In the genomic region with DNA sequence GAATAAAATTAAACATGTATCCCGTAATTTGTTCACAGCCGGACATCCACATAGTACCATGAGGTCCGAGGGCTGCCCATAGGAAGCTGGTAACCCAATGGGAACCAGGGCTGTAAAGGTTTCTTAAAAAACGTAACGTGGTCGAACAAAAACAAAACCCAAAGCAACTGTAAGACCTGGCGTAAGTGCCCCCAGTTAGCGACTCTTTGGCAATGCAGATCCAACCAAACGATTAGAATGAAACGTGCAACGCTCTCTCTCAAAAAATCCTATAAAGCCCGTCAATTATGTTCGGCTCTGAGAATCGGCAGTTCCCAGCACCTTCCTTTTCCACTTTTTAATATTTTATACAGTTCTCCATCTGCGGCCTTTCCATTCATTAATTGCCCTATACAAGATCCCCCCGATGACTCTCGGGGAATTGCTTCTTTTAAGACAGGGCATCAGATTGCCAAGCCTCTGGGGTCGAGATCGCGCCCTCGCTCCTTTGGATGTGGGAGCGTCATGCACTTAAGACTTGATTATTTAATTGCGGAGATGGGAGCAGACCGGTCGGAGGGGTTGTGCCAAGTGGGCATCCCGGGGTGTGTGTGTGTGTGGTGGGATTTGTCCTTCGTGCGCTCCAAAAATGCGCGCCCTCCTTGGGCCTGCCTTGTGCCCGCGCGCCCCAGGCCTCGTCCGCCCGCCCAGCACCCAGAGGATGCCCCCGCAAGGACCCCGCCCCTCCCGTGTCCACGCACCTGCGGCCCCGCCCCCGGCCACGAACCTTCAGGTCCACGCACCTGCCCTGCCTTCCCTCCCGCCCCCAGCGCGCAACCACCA, we compare ENCODE assay signal across 8 mouse cellular contexts. TPM values are rescaled to one million over a fixed set of nuclear protein-coding genes. Genes with fewer than 3 reads are reported as not detected.
DNase-seq lines count a peak whose midpoint lies in the region; ATAC-seq and TF ChIP-seq lines count a peak whose summit lies in the region.

No protein-coding gene starts in this region.

- H3K4me1 ChIP-seq in heart, embryonic 11.5 days (ENCODE audit: control insufficient read depth, insufficient read depth, low read length), result peaks cover 7% of the 10 kb centered on the region
- peaks cover 5 to 9% of the 10 kb centered on the region in 2 experiments for H3K4me1 ChIP-seq in CH12.LX (ENCODE audit: control insufficient read depth in 1 of 2, insufficient read depth in 2 of 2)
- H3K4me1 ChIP-seq in embryonic fibroblast, embryonic 13.5 days (ENCODE audit: control insufficient read depth, insufficient read depth, low read length), result no peaks in the 10 kb centered on the region
- H3K4me1 ChIP-seq in liver, embryonic 13.5 days (replicated peaks), result peaks cover 34% of the 10 kb centered on the region

- H3K36me3 ChIP-seq in heart, embryonic 11.5 days (ENCODE audit: control insufficient read depth, insufficient read depth, low read length), result no peaks in the 10 kb centered on the region
- peaks cover 3 to 7% of the 10 kb centered on the region in 2 experiments for H3K36me3 ChIP-seq in CH12.LX (replicated peaks in 1 of 2; ENCODE audit: control insufficient read depth in 1 of 2, insufficient read depth in 1 of 2, low read length in 1 of 2)
- no peaks in the 10 kb centered on the region for H3K36me3 ChIP-seq in liver, embryonic 13.5 days

- peak overlapping the region; percentile 22; the same call in 1 of the 2 replicates for H3K27ac ChIP-seq in heart, embryonic 11.5 days (ENCODE audit: low read depth, low read length)
- peak overlapping the region; percentile 45; the same call in 1 of the 2 replicates for H3K27ac ChIP-seq in CH12.LX (ENCODE audit: insufficient read depth, low read depth)
- H3K27ac ChIP-seq in embryonic fibroblast, embryonic 13.5 days (ENCODE audit: insufficient read depth, low read length), result no peak overlapping the region
- H3K27ac ChIP-seq in liver, embryonic 13.5 days, result no peak overlapping the region

- peaks cover 63% of the 10 kb centered on the region for H3K79me2 ChIP-seq in CH12.LX (replicated peaks; ENCODE audit: control insufficient read depth, extremely low read depth, insufficient read depth, poor library complexity, severe bottlenecking)

- H3K4me3 ChIP-seq in heart, embryonic 11.5 days (ENCODE audit: low read depth, low read length), result peak overlapping the region; percentile 93
- peak overlapping the region; percentile 67 to 100 (median 91) for H3K4me3 ChIP-seq in CH12.LX (replicated peaks in 1 of 3; ENCODE audit: low read depth in 2 of 3, low read length in 2 of 3, poor library complexity in 1 of 3)
- peak overlapping the region; percentile 57 for H3K4me3 ChIP-seq in embryonic fibroblast, embryonic 13.5 days (ENCODE audit: insufficient read depth, low read length)
- peak overlapping the region; percentile 91 for H3K4me3 ChIP-seq in liver, embryonic 13.5 days (replicated peaks)

- no peaks in the 10 kb centered on the region for H3K9me3 ChIP-seq in heart, embryonic 11.5 days (replicated peaks; ENCODE audit: control insufficient read depth, low read length)
- H3K9me3 ChIP-seq in CH12.LX (replicated peaks; ENCODE audit: low read length), result no peaks in the 10 kb centered on the region
- H3K9me3 ChIP-seq in liver, embryonic 13.5 days (replicated peaks), result no peaks in the 10 kb centered on the region

- H3K27me3 ChIP-seq in heart, embryonic 11.5 days (ENCODE audit: control insufficient read depth, insufficient read depth, low read length), result no peaks in the 10 kb centered on the region
- H3K27me3 ChIP-seq in CH12.LX (replicated peaks), result no peaks in the 10 kb centered on the region
- H3K27me3 ChIP-seq in liver, embryonic 13.5 days, result peaks cover 8% of the 10 kb centered on the region; the same call in 1 of the 2 replicates

- no peak for TF ChIP-seq RAD21 in CH12.LX (IDR thresholded peaks at IDR 0.05; ENCODE audit: low read depth, low read length)

- intact Hi-C loops in heart, postnatal 14 days (cut with DNase I), result loop anchor here (2.0 kb wide), 1 partner anchor 46 kb away; no protein-coding TSS in a partner anchor

- 2% methylated on average over 46 of the region's 48 CpGs for WGBS in heart, embryonic 11.5 days (ENCODE audit: insufficient replicate concordance)
- 2% methylated on average over 48 of the region's 48 CpGs for WGBS in liver, embryonic 13.5 days (ENCODE audit: insufficient replicate concordance)

- dilution Hi-C loops in CH12.LX (cut with MboI; ENCODE audit: extremely low pct_ligation_motif_present, extremely low pct_unique_long_range_greater_than_20kb, low sequenced_read_pairs), result no loop called here

- TF ChIP-seq POLR2A in CH12.LX (IDR thresholded peaks at IDR 0.05; ENCODE audit: low read depth, low read length), result no peak
- TF ChIP-seq POLR2A in embryonic fibroblast, embryonic 13.5 days (IDR thresholded peaks at IDR 0.05; ENCODE audit: low read depth, low read length), result no peak; the same call in 1 of the 2 replicates

- peak overlapping the region; percentile 81 for H3K9ac ChIP-seq in heart, embryonic 11.5 days (ENCODE audit: low read depth, low read length)
- H3K9ac ChIP-seq in CH12.LX (ENCODE audit: insufficient read depth, low read depth), result peak overlapping the region; percentile 73
- peak overlapping the region; percentile 92 for H3K9ac ChIP-seq in liver, embryonic 13.5 days

- no peak for TF ChIP-seq EP300 in CH12.LX (IDR thresholded peaks at IDR 0.05; ENCODE audit: low read length)

- TF ChIP-seq CTCF in CH12.LX (conservative IDR thresholded peaks at IDR 0.05 in 1 of 2, IDR thresholded peaks at IDR 0.05 in 1 of 2; ENCODE audit: low read depth in 2 of 2, low read length in 2 of 2), result no peak
- TF ChIP-seq CTCF in embryonic fibroblast, embryonic 13.5 days (IDR thresholded peaks at IDR 0.05; ENCODE audit: borderline replicate concordance, insufficient read depth, low read length), result no peak

- peak overlapping the region; percentile 93 for H3K4me2 ChIP-seq in heart, embryonic 11.5 days
- peak overlapping the region; percentile 54 for H3K4me2 ChIP-seq in CH12.LX (ENCODE audit: insufficient read depth, low read depth, poor library complexity, severe bottlenecking)
- H3K4me2 ChIP-seq in liver, embryonic 13.5 days, result peak overlapping the region; percentile 99

- in situ Hi-C loops in CH12.LX (cut with MboI; ENCODE audit: low pct_ligation_motif_present, low pct_unique_long_range_greater_than_20kb, low sequenced_read_pairs), result no loop called here

- peak; percentile 32 for ATAC-seq in heart, embryonic 11.5 days (replicated peaks; ENCODE audit: insufficient number of reproducible peaks, low FRiP score, low TSS enrichment)
- peak; percentile 50 for ATAC-seq in liver, embryonic 13.5 days (ENCODE audit: low read depth)
- ATAC-seq in megakaryocyte progenitor cell, adult 5-6 weeks (replicated peaks; ENCODE audit: poor library complexity), result no peak

- no peak for DNase-seq in heart, postnatal 14 days
- peak; percentile 21 for DNase-seq in CH12.LX (ENCODE audit: extremely low read depth)
- no peak for DNase-seq in liver, embryonic 13.5 days
- no peak for DNase-seq in layer of hippocampus, postnatal 10 days (ENCODE audit: low spot score in 2 of 2)
- no peak for DNase-seq in T-cell, adult 2 months (ENCODE audit: low spot score)

TF ChIP-seq in CH12.LX, 34 proteins besides CTCF, POLR2A, EP300 and RAD21:
- peak; percentile 5; the same call in 1 of the 2 replicates for TF ChIP-seq MXI1 (IDR thresholded peaks at IDR 0.05; ENCODE audit: low read depth, low read length)
- 0 out of 2 replicates have a peak, but pooled peaks have one; percentile 22 for TF ChIP-seq MYC (IDR thresholded peaks at IDR 0.05; ENCODE audit: low read depth, low read length)
- TF ChIP-seq ZMIZ1 (IDR thresholded peaks at IDR 0.05; ENCODE audit: low read depth, low read length), result no peak
- TF ChIP-seq ZNF384 (IDR thresholded peaks at IDR 0.05; ENCODE audit: low read depth, low read length), result no peak
- TF ChIP-seq SIN3A (IDR thresholded peaks at IDR 0.05; ENCODE audit: low read length), result peak; percentile 14; the same call in 1 of the 2 replicates

RNA-seq across cellular contexts. Expression of a gene that starts 0.6 kb away (rescaled TPM):
- 108 and 120 TPM in 2 replicates for polyA plus RNA-seq in heart, embryonic 11.5 days (2014; fragmentation: Nextera tagmentation; extraction: Ambion mirVana)
- total RNA-seq in heart, postnatal 14 days (2021), result 100 to 1,000 TPM; 184 to 205 TPM
- 585 and 608 TPM in 2 replicates for total RNA-seq in CH12.LX (2012; rRNA removed)
- total RNA-seq in CH12.LX (2014; rRNA removed), result 809 and 869 TPM in 2 replicates
- 1,207 and 1,391 TPM in 2 replicates for polyA plus RNA-seq in CH12.LX (2012; ENCODE audit: insufficient read length, low read depth)
- polyA plus RNA-seq in embryonic fibroblast, embryonic 13.5 days (2011; ENCODE audit: insufficient read length, low read depth, missing spikeins), result 352 and 487 TPM in 2 replicates
- 102 and 117 TPM in 2 replicates for polyA plus RNA-seq in liver, embryonic 13.5 days (2015; fragmentation: Nextera tagmentation; extraction: Ambion mirVana)
- total RNA-seq in layer of hippocampus, postnatal 10 days (2021), result 100 to 1,000 TPM; 224 to 231 TPM
- 308 and 417 TPM in 2 replicates for total RNA-seq in megakaryocyte progenitor cell, adult 5-6 weeks (2015)
- 646 and 851 TPM in 2 replicates for total RNA-seq in megakaryocyte progenitor cell, adult 5-6 weeks (2017)

RNA-seq across cellular contexts. Expression of a gene that starts 58.5 kb away (rescaled TPM):
- not detected in 2 replicates for polyA plus RNA-seq in heart, embryonic 11.5 days (2014; fragmentation: Nextera tagmentation; extraction: Ambion mirVana)
- not detected for total RNA-seq in heart, postnatal 14 days (2021)
- not detected in 2 replicates for total RNA-seq in CH12.LX (2012; rRNA removed)
- total RNA-seq in CH12.LX (2014; rRNA removed), result not detected in 2 replicates
- not detected in 2 replicates for polyA plus RNA-seq in CH12.LX (2012; ENCODE audit: insufficient read length, low read depth)
- polyA plus RNA-seq in embryonic fibroblast, embryonic 13.5 days (2011; ENCODE audit: insufficient read length, low read depth, missing spikeins), result not detected in 2 replicates
- polyA plus RNA-seq in liver, embryonic 13.5 days (2015; fragmentation: Nextera tagmentation; extraction: Ambion mirVana), result not detected in 2 replicates
- total RNA-seq in layer of hippocampus, postnatal 10 days (2021), result under 1 TPM in 1 of 2 experiments, not detected in 1; 0.11 TPM
- total RNA-seq in megakaryocyte progenitor cell, adult 5-6 weeks (2015), result not detected in 2 replicates
- not detected in 2 replicates for total RNA-seq in megakaryocyte progenitor cell, adult 5-6 weeks (2017)

Comparison
In these comparisons a context has a peak if more than half of its experiments do, and no peak if none do; other contexts are left out.
1. H3K27ac ChIP-seq: peak in heart, embryonic 11.5 days (single experiment) and CH12.LX (single experiment); none in embryonic fibroblast, embryonic 13.5 days (single experiment) and liver, embryonic 13.5 days (single experiment).
2. Peak in every context shown above with its lines, with median percentiles within 50 percentile points of each other: H3K4me2 ChIP-seq, H3K4me3 ChIP-seq and H3K9ac ChIP-seq.